Mouse (Mus musculus) adrenal gland, adult 2 months (tissue): ENCODE results near the gene Cfap70. TPM values are rescaled to one million over a fixed set of nuclear protein-coding genes. Genes with fewer than 3 reads are reported as not detected.
A peak's percentile ranks its signal among the peaks of the same experiment; 100 is the strongest.

Experiments
- DNase-seq: peaks from one replicate; pipeline ENCODE4 v3.0.0; 2021
- long read RNA-seq: library from polyadenylated mRNA; stranded (forward); transcript quantifications from one replicate; pipeline ENCODE4 v2.0.0, GENCODE M21; 2021
- polyA plus RNA-seq: library from polyadenylated mRNA; depleted of rRNA; stranded (reverse); fragments of >200 nt; gene quantifications from 2 replicates; pipeline ENCODE4 v1.2.3, GENCODE M21; 2012; rRNA removed
- total RNA-seq, 2 experiments: library from RNA; stranded (reverse); gene quantifications; 2 replicates each; pipeline ENCODE4 v1.2.3; 2021

The Cfap70 gene
- total RNA-seq: 1 to 10 TPM; 1.1 to 2.9 TPM
- polyA plus RNA-seq: 0.06 and 0.12 TPM in 2 replicates
- long read RNA-seq, partial matches to known transcripts: 4 of 4 reads
- long read RNA-seq, other reads (novel, unspliced or antisense): 0 of 4 reads

GRCm38 (mm10) chr14:20451765-20452331, at the start of gene Cfap70:
Cfap70 (minus strand) TSS chr14:20452226.
- DNase-seq: peak; percentile 80

- no peak for DNase-seq
Observed at GRCm38 (mm10) chr14:20499982-20500381, 48.0 kb upstream of the Cfap70 start.

- no peak for DNase-seq
Observed at GRCm38 (mm10) chr14:20496603-20497002, 44.6 kb upstream of the Cfap70 start, which contains the start of gene Mss51. Mss51 (minus strand) TSS chr14:20496901.

GRCm38 (mm10) chr14:20486031-20486430, 34.0 kb upstream of the Cfap70 start:
- DNase-seq: no peak

GRCm38 (mm10) chr14:20482051-20482751, 30.2 kb upstream of the Cfap70 start:
- DNase-seq: no peak

GRCm38 (mm10) chr14:20481211-20481610, 29.2 kb upstream of the Cfap70 start:
- peak; percentile 32 for DNase-seq

- DNase-seq: no peak
Observed at GRCm38 (mm10) chr14:20480195-20480579, 28.2 kb upstream of the Cfap70 start.

GRCm38 (mm10) chr14:20479291-20480194, 27.5 kb upstream of the Cfap70 start, which contains the start of gene Anxa7:
Anxa7 (minus strand) TSS chr14:20480133.
- peak; percentile 89 for DNase-seq

- DNase-seq: peak; percentile 77
Observed at GRCm38 (mm10) chr14:20478801-20479200, 26.8 kb upstream of the Cfap70 start.

GRCm38 (mm10) chr14:20478385-20478784, 26.4 kb upstream of the Cfap70 start:
- DNase-seq: no peak

GRCm38 (mm10) chr14:20477261-20478025, 25.4 kb upstream of the Cfap70 start:
- no peak for DNase-seq

GRCm38 (mm10) chr14:20460216-20460615, 8.2 kb upstream of the Cfap70 start:
- no peak for DNase-seq

GRCm38 (mm10) chr14:20458378-20458777, 6.4 kb upstream of the Cfap70 start:
- no peak for DNase-seq

GRCm38 (mm10) chr14:20452929-20453328, 903 bp upstream of the Cfap70 start:
- DNase-seq: no peak

GRCm38 (mm10) chr14:20451302-20451701, 724 bp downstream of the Cfap70 start:
- no peak for DNase-seq

GRCm38 (mm10) chr14:20447209-20447608, 4.8 kb downstream of the Cfap70 start:
- no peak for DNase-seq

- DNase-seq: peak; percentile 19
Observed at GRCm38 (mm10) chr14:20442252-20442651, 9.8 kb downstream of the Cfap70 start.

GRCm38 (mm10) chr14:20436976-20437375, 15.1 kb downstream of the Cfap70 start:
- DNase-seq: no peak

- DNase-seq: no peak
Observed at GRCm38 (mm10) chr14:20432420-20432819, 19.6 kb downstream of the Cfap70 start.

GRCm38 (mm10) chr14:20431726-20432125, 20.3 kb downstream of the Cfap70 start:
- DNase-seq: no peak

- DNase-seq: no peak
Observed at GRCm38 (mm10) chr14:20429833-20430232, 22.2 kb downstream of the Cfap70 start.

GRCm38 (mm10) chr14:20428593-20428992, 23.4 kb downstream of the Cfap70 start:
- no peak for DNase-seq
